Mouse (Mus musculus) small intestine, adult 2 months (tissue): ENCODE measurements around the gene Slc16a5.

Experiments used
- CTCF ChIP-seq: fragments of 200-500 bp; IDR thresholded peaks from 2 replicates; pipeline ENCODE4 v1.5.1; 2012; ENCODE audit warnings: low read depth, mild to moderate bottlenecking, control low read depth, inconsistent platforms, low read length, moderate library complexity, mixed read lengths; ENCODE audit not compliant: insufficient replicate concordance, insufficient read length; ENCODE audit errors: extremely low read depth
- POLR2A ChIP-seq: fragments of 200-500 bp; IDR thresholded peaks from 2 replicates; pipeline ENCODE4 v1.6.1; 2012; ENCODE audit warnings: low read depth, mild to moderate bottlenecking, control low read depth, inconsistent platforms, low read length, moderate library complexity

DNA sequence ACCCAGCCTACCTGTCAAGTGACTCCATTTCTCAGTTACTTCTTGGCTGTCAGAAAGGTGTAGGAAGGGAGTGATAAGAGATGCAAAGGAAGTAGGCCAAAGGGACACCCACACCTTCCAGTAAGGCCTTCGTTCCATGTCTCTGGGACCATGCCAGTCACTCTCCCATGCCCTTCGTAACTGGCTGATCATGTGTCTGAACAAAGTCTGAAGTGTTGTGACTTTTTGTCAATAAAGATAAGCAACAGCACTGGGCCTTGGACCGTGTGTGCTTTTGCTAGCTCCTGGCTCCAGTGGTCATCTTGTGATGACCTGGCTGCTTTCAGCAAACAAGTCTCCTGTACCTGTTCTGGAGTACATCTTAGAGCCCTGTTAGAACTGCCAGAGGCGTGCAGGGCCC, 29.5 kb upstream of the Slc16a5 start:
- TF ChIP-seq POLR2A: no peak
- TF ChIP-seq CTCF: no peak
